Mouse (Mus musculus): ENCODE results near the gene Lztfl1. TPM values are rescaled to one million over a fixed set of nuclear protein-coding genes. Genes with fewer than 3 reads are reported as not detected.

The Lztfl1 gene
- total RNA-seq (2023), result 10 to 100 TPM; 53.9 to 54.8 TPM

DNA sequence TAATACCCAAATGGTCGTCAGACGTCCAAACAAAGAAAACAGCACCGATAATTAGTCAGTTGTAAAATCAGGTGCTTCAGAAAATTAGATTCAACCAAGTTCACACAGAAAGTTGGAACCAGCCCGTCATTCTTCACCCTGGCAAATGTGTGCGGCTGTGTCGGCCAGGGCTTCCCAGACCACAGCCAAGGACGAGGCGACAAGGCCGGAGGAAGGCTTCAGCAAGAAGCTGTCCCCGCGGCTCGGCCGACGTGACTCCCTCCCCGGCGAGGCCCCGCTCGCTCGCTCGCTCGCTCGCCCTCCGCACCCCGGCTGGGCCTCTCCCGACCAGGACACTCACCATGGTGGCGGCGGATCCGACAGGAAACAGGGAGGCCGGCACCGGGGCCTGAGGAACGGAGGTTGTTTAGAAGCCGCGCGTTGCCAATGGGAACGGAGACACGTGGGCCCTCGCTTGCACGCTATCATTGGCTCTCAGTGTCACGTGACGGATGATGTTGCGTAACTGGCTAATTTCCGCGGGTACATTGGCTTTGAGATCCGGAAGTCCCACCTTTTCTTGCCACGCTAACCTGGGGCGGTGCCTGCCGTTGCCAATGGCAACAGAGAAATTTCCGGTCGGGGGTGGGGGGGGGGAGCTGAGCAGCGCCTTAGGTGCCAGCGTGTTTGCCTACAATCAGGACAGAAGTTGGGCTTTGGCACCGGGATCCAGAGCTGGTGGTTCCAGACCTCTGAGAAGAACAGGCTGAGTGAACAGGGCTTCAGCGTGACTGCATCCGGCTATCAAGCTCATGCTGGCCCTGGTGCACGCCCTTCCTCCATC, at the start of gene Lztfl1:
TSS of gene Lztfl1 (minus strand) at position 512 of the 823 bp plus-strand sequence.

DNA sequence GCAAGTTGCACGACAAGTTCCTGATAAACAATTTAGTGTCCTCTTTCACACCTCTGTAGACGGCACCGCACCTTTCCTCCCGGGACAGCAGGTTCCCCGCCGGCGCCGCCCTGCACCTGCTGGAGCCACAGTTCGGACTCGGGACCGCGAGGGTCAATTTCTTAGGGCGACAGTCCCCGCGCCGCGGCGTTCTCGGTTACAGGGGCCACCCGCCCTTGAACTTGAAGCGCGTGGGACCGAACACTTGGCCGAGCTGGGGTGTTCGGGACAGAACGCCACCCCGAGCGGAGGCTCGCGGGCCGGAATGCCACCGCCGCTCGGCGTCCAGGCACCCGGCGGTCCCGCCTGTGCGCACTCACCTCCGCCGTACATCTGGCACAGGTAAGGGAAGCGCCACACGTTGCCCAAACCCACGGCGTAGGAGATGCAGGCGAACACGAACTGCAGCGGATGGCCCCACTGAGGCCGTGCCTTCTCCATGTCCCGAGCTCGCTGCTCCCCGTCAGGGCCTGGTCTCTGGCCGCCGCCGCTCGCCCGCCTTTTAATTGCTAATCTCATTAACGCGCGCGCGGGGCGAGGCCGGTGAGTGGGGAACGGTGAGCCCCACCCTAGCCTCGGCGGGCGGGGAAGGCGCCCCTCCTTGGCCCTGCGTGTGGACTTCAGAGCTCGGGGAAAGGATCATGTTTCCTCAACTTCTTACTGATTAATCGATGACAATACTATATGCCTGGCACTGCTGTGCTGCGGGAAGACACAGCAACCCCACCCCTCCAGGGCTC, 39.0 kb downstream of the Lztfl1 start, which contains the start of the genes Ccr9 and Slc6a20a:
TSS of gene Ccr9 (plus strand) at position 113 of the 779 bp plus-strand sequence.
TSS of gene Slc6a20a (minus strand) at position 559 of the 779 bp plus-strand sequence.

Other genes with a start within 250 kb of the Lztfl1 start
- gene Limd1, start 239.0 kb downstream of the Lztfl1 start, total RNA-seq (2023), result 100 to 1,000 TPM; 103 TPM
- gene Sacm1l, start 187.9 kb downstream of the Lztfl1 start, total RNA-seq (2023), result 10 to 100 TPM; 25.9 to 26.1 TPM
- gene Slc6a20b, start 85.1 kb downstream of the Lztfl1 start, total RNA-seq (2023), result not detected
- gene Ccr9, start 39.3 kb downstream of the Lztfl1 start, total RNA-seq (2023), result 1 to 10 TPM in 1 of 2 experiments, under 1 TPM in 1; 0.50 to 1.5 TPM
- under 1 TPM in 1 of 2 experiments, not detected in 1; 0.26 TPM for gene Slc6a20a, start 38.8 kb downstream of the Lztfl1 start, total RNA-seq (2023)
- 1 to 10 TPM in 1 of 2 experiments, under 1 TPM in 1; 0.76 to 1.0 TPM for gene Cxcr6, start 88.8 kb upstream of the Lztfl1 start, total RNA-seq (2023)
- 10 to 100 TPM; 39.5 to 39.9 TPM for gene Fyco1, start 134.2 kb upstream of the Lztfl1 start, total RNA-seq (2023)
- under 1 TPM; 0.24 to 0.82 TPM for gene Xcr1, start 144.3 kb upstream of the Lztfl1 start, total RNA-seq (2023)

Data from monocyte, adult 59 days (primary cell).